ENCODE assay signal across 10 mouse cellular contexts in genomic region chr10:67182651-67183050, GRCm38 (mm10).
DNase-seq lines count a peak whose midpoint lies in the region; ATAC-seq and TF ChIP-seq lines count a peak whose summit lies in the region.
"Had no signal": no experiment of that assay in that cellular context is flagged by ENCODE, and none has a peak within 500 bp of the region (broad histone marks: within the 10 kb centered on the region; RNA-seq: fewer than 3 reads in every experiment).

No protein-coding gene starts in this region.

- no peak for TF ChIP-seq POLR2A in thymus, adult 2 months (IDR thresholded peaks at IDR 0.05; ENCODE audit: control insufficient read depth, extremely low read depth, insufficient read depth, low read length, poor library complexity)

- peak overlapping the region; percentile 43 for H3K27ac ChIP-seq in heart, postnatal 0 days (ENCODE audit: low read depth)
- no peak overlapping the region for H3K27ac ChIP-seq in thymus, adult 2 months (ENCODE audit: control insufficient read depth, insufficient read depth, low read length)
- H3K27ac ChIP-seq in liver, embryonic 16.5 days (ENCODE audit: low read length) = peak overlapping the region; percentile 51
- no peak overlapping the region for H3K27ac ChIP-seq in midbrain, embryonic 11.5 days (ENCODE audit: low read depth, low read length)
- H3K27ac ChIP-seq: forebrain, embryonic 10.5 days; limb, embryonic 12.5 days had no signal

- no peak for ATAC-seq in heart, postnatal 0 days (ENCODE audit: insufficient read depth, low read depth)
- ATAC-seq in liver, embryonic 16.5 days (ENCODE audit: low read depth) = no peak
- ATAC-seq in midbrain, embryonic 11.5 days (ENCODE audit: low FRiP score) = no peak

- no peak overlapping the region for H3K4me3 ChIP-seq in heart, postnatal 0 days (ENCODE audit: low read depth, low read length)
- H3K4me3 ChIP-seq in thymus, adult 2 months (ENCODE audit: control insufficient read depth, insufficient read depth, low read length) = no peak overlapping the region
- H3K4me3 ChIP-seq in liver, embryonic 16.5 days (ENCODE audit: low read depth, low read length) = no peak overlapping the region
- H3K4me3 ChIP-seq in midbrain, embryonic 11.5 days (ENCODE audit: low read depth, low read length) = no peak overlapping the region
- H3K4me3 ChIP-seq: forebrain, embryonic 10.5 days; limb, embryonic 12.5 days had no signal

- intact Hi-C loops in heart, postnatal 14 days (cut with DNase I) = no loop called here

- H3K4me2 ChIP-seq in heart, postnatal 0 days (ENCODE audit: low read depth, low read length) = no peak overlapping the region; the same call in 1 of the 2 replicates
- H3K4me2 ChIP-seq in liver, embryonic 16.5 days (ENCODE audit: low read depth, low read length) = peak overlapping the region; percentile 12
- H3K4me2 ChIP-seq in midbrain, embryonic 11.5 days = no peak overlapping the region
- H3K4me2 ChIP-seq: limb, embryonic 12.5 days had no signal

- H3K9ac ChIP-seq in heart, postnatal 0 days (replicated peaks; ENCODE audit: low read depth, low read length) = no peak overlapping the region
- H3K9ac ChIP-seq in liver, embryonic 16.5 days (ENCODE audit: low read depth, low read length) = no peak overlapping the region; the same call in 1 of the 2 replicates
- no peak overlapping the region for H3K9ac ChIP-seq in midbrain, embryonic 11.5 days (ENCODE audit: low read length)
- H3K9ac ChIP-seq: limb, embryonic 12.5 days had no signal

- no peaks in the 10 kb centered on the region for H3K27me3 ChIP-seq in heart, postnatal 0 days (ENCODE audit: control insufficient read depth, insufficient read depth, low read length)
- H3K27me3 ChIP-seq in thymus, adult 2 months (ENCODE audit: control insufficient read depth, insufficient read depth, low read length) = no peaks in the 10 kb centered on the region
- H3K27me3 ChIP-seq in liver, embryonic 16.5 days (ENCODE audit: control insufficient read depth, insufficient read depth, low read depth, low read length) = no peaks in the 10 kb centered on the region
- no peaks in the 10 kb centered on the region for H3K27me3 ChIP-seq in midbrain, embryonic 11.5 days (ENCODE audit: control insufficient read depth, insufficient read depth, low read length)
- H3K27me3 ChIP-seq: limb, embryonic 12.5 days had no signal

- WGBS in heart, postnatal 0 days = 59% methylated on average over 3 of the region's 3 CpGs
- WGBS in thymus, adult 2 months = 41% methylated on average over 3 of the region's 3 CpGs
- WGBS in liver, embryonic 16.5 days (ENCODE audit: insufficient replicate concordance) = 17% methylated on average over 3 of the region's 3 CpGs
- 76% methylated on average over 3 of the region's 3 CpGs for WGBS in midbrain, embryonic 11.5 days

- TF ChIP-seq CTCF in heart, postnatal 0 days (IDR thresholded peaks at IDR 0.05; ENCODE audit: low read depth) = no peak
- no peak for TF ChIP-seq CTCF in thymus, adult 2 months (IDR thresholded peaks at IDR 0.05; ENCODE audit: borderline replicate concordance, control insufficient read depth, extremely low read depth, insufficient read depth, low read length, poor library complexity)

- no peak for TF ChIP-seq EP300 in heart, postnatal 0 days (IDR thresholded peaks at IDR 0.05; ENCODE audit: low read depth)

- H3K4me1 ChIP-seq in heart, postnatal 0 days (ENCODE audit: control insufficient read depth, insufficient read depth) = peaks cover 8% of the 10 kb centered on the region
- peaks cover 2% of the 10 kb centered on the region for H3K4me1 ChIP-seq in thymus, adult 2 months (replicated peaks; ENCODE audit: control insufficient read depth, insufficient read depth, low read length)
- peaks cover 27% of the 10 kb centered on the region for H3K4me1 ChIP-seq in liver, embryonic 16.5 days (ENCODE audit: control insufficient read depth, low read depth, low read length)
- peaks cover 9% of the 10 kb centered on the region for H3K4me1 ChIP-seq in midbrain, embryonic 11.5 days (ENCODE audit: control insufficient read depth, insufficient read depth, low read length)

- no peaks in the 10 kb centered on the region for H3K36me3 ChIP-seq in heart, postnatal 0 days (replicated peaks; ENCODE audit: control insufficient read depth, insufficient read depth, low read length)
- H3K36me3 ChIP-seq in thymus, adult 2 months (ENCODE audit: control insufficient read depth, insufficient read depth, low read length) = no peaks in the 10 kb centered on the region
- no peaks in the 10 kb centered on the region for H3K36me3 ChIP-seq in liver, embryonic 16.5 days (ENCODE audit: control insufficient read depth, insufficient read depth)
- H3K36me3 ChIP-seq in midbrain, embryonic 11.5 days (ENCODE audit: control insufficient read depth, insufficient read depth, low read length) = no peaks in the 10 kb centered on the region
- H3K36me3 ChIP-seq: forebrain, embryonic 10.5 days; limb, embryonic 12.5 days had no signal

- DNase-seq in heart, postnatal 0 days (ENCODE audit: low spot score) = peak; percentile 35
- DNase-seq in heart, postnatal 14 days = no peak
- DNase-seq in thymus, adult 2 months = peak; percentile 33
- DNase-seq in thymus, adult 18-20 months = no peak
- DNase-seq in midbrain, embryonic 11.5 days (ENCODE audit: low spot score, missing footprints) = no peak
- no peak for DNase-seq in adrenal gland, adult 18-20 months (ENCODE audit: low spot score in 2 of 2)
- no peak for DNase-seq in layer of hippocampus, adult 9-10 months (ENCODE audit: low spot score)

- H3K9me3 ChIP-seq in heart, postnatal 0 days (replicated peaks; ENCODE audit: control insufficient read depth, low read length) = no peaks in the 10 kb centered on the region
- no peaks in the 10 kb centered on the region for H3K9me3 ChIP-seq in liver, embryonic 16.5 days (replicated peaks; ENCODE audit: control insufficient read depth, low read length)
- no peaks in the 10 kb centered on the region for H3K9me3 ChIP-seq in midbrain, embryonic 11.5 days (ENCODE audit: control insufficient read depth, low read length)
- H3K9me3 ChIP-seq: forebrain, embryonic 10.5 days; limb, embryonic 12.5 days had no signal

Comparison
In these comparisons a context has a peak if more than half of its experiments do, and no peak if none do; other contexts are left out.
1. DNase-seq: peak in heart, postnatal 0 days (single experiment) and thymus, adult 2 months (single experiment); none in heart, postnatal 14 days (0 of 2), thymus, adult 18-20 months (0 of 2), midbrain, embryonic 11.5 days (single experiment), adrenal gland, adult 18-20 months (0 of 2) and layer of hippocampus, adult 9-10 months (single experiment).
2. H3K27ac ChIP-seq: peak in heart, postnatal 0 days (single experiment) and liver, embryonic 16.5 days (single experiment); none in thymus, adult 2 months (single experiment) and midbrain, embryonic 11.5 days (single experiment).